28 mouse cellular contexts compared by ENCODE assay signal in the genomic region with DNA sequence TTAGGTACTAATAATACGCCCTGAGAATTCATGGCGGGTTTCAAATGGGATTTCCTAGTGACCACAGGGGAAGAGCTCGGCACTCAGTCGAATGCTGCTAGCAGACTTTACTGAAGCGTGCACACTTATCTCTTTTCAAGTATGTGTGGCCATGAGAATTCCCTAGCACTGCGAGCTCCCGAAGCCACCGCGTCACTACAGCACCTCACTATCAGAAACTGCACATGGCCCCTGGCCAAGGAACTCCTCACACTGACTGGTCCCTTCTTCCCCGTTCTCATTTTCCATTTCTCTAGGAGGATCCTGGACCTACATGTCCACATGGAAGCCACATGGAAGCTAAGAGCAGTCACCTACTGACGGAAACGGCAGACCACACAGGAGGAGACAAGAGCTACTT. TPM values are rescaled to one million over a fixed set of nuclear protein-coding genes. Genes with fewer than 3 reads are reported as not detected.
DNase-seq lines count a peak whose midpoint lies in the region; ATAC-seq and TF ChIP-seq lines count a peak whose summit lies in the region.
"Had no signal": no experiment of that assay in that cellular context is flagged by ENCODE, and none has a peak within 500 bp of the region (broad histone marks: within the 10 kb centered on the region; RNA-seq: fewer than 3 reads in every experiment).

No protein-coding gene starts in this region.

- TF ChIP-seq CTCF in heart, postnatal 0 days (IDR thresholded peaks at IDR 0.05; ENCODE audit: low read depth), result no peak
- no peak for TF ChIP-seq CTCF in liver, adult 2 months (IDR thresholded peaks at IDR 0.05; ENCODE audit: low read depth, low read length)

- WGBS in heart, embryonic 10.5 days, result 60% methylated on average over 12 of the region's 12 CpGs
- WGBS in heart, embryonic 14.5 days, result 28% methylated on average over 12 of the region's 12 CpGs
- 52% methylated on average over 12 of the region's 12 CpGs for WGBS in heart, embryonic 11.5 days (ENCODE audit: insufficient replicate concordance)
- 30% methylated on average over 12 of the region's 12 CpGs for WGBS in heart, postnatal 0 days
- 94% methylated on average over 12 of the region's 12 CpGs for WGBS in liver, adult 2 months
- WGBS in liver, embryonic 12.5 days (ENCODE audit: insufficient replicate concordance), result 78% methylated on average over 12 of the region's 12 CpGs

- 0 out of 2 replicates have a peak, but pooled peaks have one; percentile 43 for ATAC-seq in heart, embryonic 14.5 days (ENCODE audit: insufficient number of reproducible peaks, insufficient read depth, low FRiP score, low read depth)
- no peak; the same call in 1 of the 2 replicates for ATAC-seq in heart, embryonic 11.5 days (replicated peaks; ENCODE audit: insufficient number of reproducible peaks, low FRiP score, low TSS enrichment)
- peak; percentile 84 for ATAC-seq in heart, postnatal 0 days (ENCODE audit: insufficient read depth, low read depth)
- ATAC-seq in liver, embryonic 12.5 days, result no peak
- ATAC-seq: activated CD4-positive, CD25-positive, alpha-beta regulatory T cell, adult 4 months; forebrain, embryonic 15.5 days; hindbrain, embryonic 16.5 days; intestine, embryonic 15.5 days had no signal

- no peak for TF ChIP-seq EP300 in heart, postnatal 0 days (IDR thresholded peaks at IDR 0.05; ENCODE audit: low read depth)

- no peak overlapping the region for H3K4me3 ChIP-seq in heart, embryonic 10.5 days
- H3K4me3 ChIP-seq in heart, embryonic 14.5 days (ENCODE audit: control insufficient read depth in 1 of 2, insufficient read depth in 1 of 2, low read depth in 1 of 2, low read length in 2 of 2), result no peak overlapping the region
- no peak overlapping the region for H3K4me3 ChIP-seq in heart, embryonic 11.5 days (ENCODE audit: low read depth, low read length)
- no peak overlapping the region for H3K4me3 ChIP-seq in heart, postnatal 0 days (ENCODE audit: low read depth, low read length)
- no peak overlapping the region for H3K4me3 ChIP-seq in liver, adult 2 months (ENCODE audit: insufficient read depth, low read depth, low read length)
- H3K4me3 ChIP-seq in liver, embryonic 12.5 days, result no peak overlapping the region
- H3K4me3 ChIP-seq: embryonic facial prominence, embryonic 10.5 days; embryonic facial prominence, embryonic 13.5 days; erythroblast, embryonic 14.5 days; forebrain, embryonic 12.5 days; forebrain, embryonic 15.5 days; hindbrain, embryonic 10.5 days; hindbrain, embryonic 13.5 days; intestine, embryonic 15.5 days had no signal

- DNase-seq in heart, embryonic 10.5 days (ENCODE audit: low spot score), result peak; percentile 81
- no peak for DNase-seq in heart, adult 9 months (ENCODE audit: low spot score in 2 of 2)
- DNase-seq in heart, postnatal 0 days (ENCODE audit: low spot score), result peak; percentile 84
- no peak for DNase-seq in heart, postnatal 14 days
- peak; percentile 15 for DNase-seq in liver, adult 2 months (ENCODE audit: extremely low read depth, low read depth, low spot score)
- DNase-seq: adrenal gland, adult 8-10 months; adrenal gland, postnatal 25 days; cerebellum, adult 11-12 months; cerebellum, adult 8-10 months; cerebellum, postnatal 10 days; cerebellum, postnatal 36 days; embryo, embryonic 11 days; gastrocnemius, postnatal 25 days; kidney, adult 11 months; kidney, adult 8-10 months had no signal

- peak overlapping the region; percentile 4; the same call in 1 of the 2 replicates for H3K4me2 ChIP-seq in heart, embryonic 14.5 days (ENCODE audit: low read length)
- no peak overlapping the region for H3K4me2 ChIP-seq in heart, embryonic 11.5 days
- H3K4me2 ChIP-seq in heart, postnatal 0 days (ENCODE audit: low read depth, low read length), result peak overlapping the region; percentile 11; the same call in 1 of the 2 replicates
- H3K4me2 ChIP-seq in liver, embryonic 12.5 days, result no peak overlapping the region
- H3K4me2 ChIP-seq: embryonic facial prominence, embryonic 13.5 days; forebrain, embryonic 12.5 days; forebrain, embryonic 15.5 days; hindbrain, embryonic 13.5 days; intestine, embryonic 15.5 days had no signal

- peaks cover 55% of the 10 kb centered on the region for H3K36me3 ChIP-seq in heart, embryonic 10.5 days
- H3K36me3 ChIP-seq in heart, embryonic 14.5 days (ENCODE audit: control insufficient read depth, insufficient read depth, low read length), result peaks cover 78% of the 10 kb centered on the region
- H3K36me3 ChIP-seq in heart, embryonic 11.5 days (ENCODE audit: control insufficient read depth, insufficient read depth, low read length), result peaks cover 18% of the 10 kb centered on the region
- peaks cover 77% of the 10 kb centered on the region for H3K36me3 ChIP-seq in heart, postnatal 0 days (replicated peaks; ENCODE audit: control insufficient read depth, insufficient read depth, low read length)
- peaks cover 81% of the 10 kb centered on the region for H3K36me3 ChIP-seq in liver, adult 2 months (ENCODE audit: control insufficient read depth, insufficient read depth, low read length)
- peaks cover 83% of the 10 kb centered on the region for H3K36me3 ChIP-seq in liver, embryonic 12.5 days

- no peak for TF ChIP-seq POLR2A in liver, adult 2 months (IDR thresholded peaks at IDR 0.05; ENCODE audit: extremely low read depth, insufficient read depth, low read length)

- no peaks in the 10 kb centered on the region for H3K27me3 ChIP-seq in heart, embryonic 10.5 days (ENCODE audit: insufficient read depth, poor library complexity, severe bottlenecking)
- no peaks in the 10 kb centered on the region for H3K27me3 ChIP-seq in heart, embryonic 14.5 days (ENCODE audit: control insufficient read depth, insufficient read depth, low read length)
- H3K27me3 ChIP-seq in heart, embryonic 11.5 days (ENCODE audit: control insufficient read depth, insufficient read depth, low read length), result no peaks in the 10 kb centered on the region
- H3K27me3 ChIP-seq in heart, postnatal 0 days (ENCODE audit: control insufficient read depth, insufficient read depth, low read length), result no peaks in the 10 kb centered on the region
- H3K27me3 ChIP-seq in liver, adult 2 months (ENCODE audit: control insufficient read depth, insufficient read depth, low read length), result peaks cover 3% of the 10 kb centered on the region; the same call in 1 of the 2 replicates
- H3K27me3 ChIP-seq in liver, embryonic 12.5 days (replicated peaks), result no peaks in the 10 kb centered on the region
- H3K27me3 ChIP-seq: embryonic facial prominence, embryonic 13.5 days; forebrain, embryonic 12.5 days; forebrain, embryonic 15.5 days; hindbrain, embryonic 13.5 days; intestine, embryonic 15.5 days had no signal

- H3K4me1 ChIP-seq in heart, embryonic 10.5 days, result peaks cover 20% of the 10 kb centered on the region; the same call in 1 of the 2 replicates
- H3K4me1 ChIP-seq in heart, embryonic 14.5 days (ENCODE audit: control insufficient read depth in 2 of 2, insufficient read depth in 2 of 2, low read length in 2 of 2), result peaks cover 9 to 12% of the 10 kb centered on the region in 2 experiments; a peak in 3 of 4 replicates
- H3K4me1 ChIP-seq in heart, embryonic 11.5 days (ENCODE audit: control insufficient read depth, insufficient read depth, low read length), result peaks cover 10% of the 10 kb centered on the region; the same call in 1 of the 2 replicates
- H3K4me1 ChIP-seq in heart, postnatal 0 days (ENCODE audit: control insufficient read depth, insufficient read depth), result peaks cover 7% of the 10 kb centered on the region; the same call in 1 of the 2 replicates
- H3K4me1 ChIP-seq in liver, adult 2 months (ENCODE audit: control insufficient read depth, insufficient read depth, low read length), result no peaks in the 10 kb centered on the region
- 0 out of 2 replicates have a peak, but pooled peaks cover 5% of the 10 kb centered on the region for H3K4me1 ChIP-seq in liver, embryonic 12.5 days
- H3K4me1 ChIP-seq: embryonic facial prominence, embryonic 10.5 days; embryonic facial prominence, embryonic 13.5 days; forebrain, embryonic 12.5 days; forebrain, embryonic 15.5 days; hindbrain, embryonic 10.5 days; hindbrain, embryonic 13.5 days; intestine, embryonic 15.5 days had no signal

- peak overlapping the region; percentile 39; the same call in 1 of the 2 replicates for H3K27ac ChIP-seq in heart, embryonic 10.5 days
- peak overlapping the region in 1 of 2 experiments; percentile 4; a peak in 1 of 4 replicates for H3K27ac ChIP-seq in heart, embryonic 14.5 days (replicated peaks in 1 of 2; ENCODE audit: control insufficient read depth in 1 of 2, insufficient read depth in 1 of 2, low read depth in 2 of 2, low read length in 2 of 2)
- no peak overlapping the region for H3K27ac ChIP-seq in heart, embryonic 11.5 days (ENCODE audit: low read depth, low read length)
- no peak overlapping the region for H3K27ac ChIP-seq in heart, postnatal 0 days (ENCODE audit: low read depth)
- no peak overlapping the region for H3K27ac ChIP-seq in liver, adult 2 months (replicated peaks; ENCODE audit: insufficient read depth, low read depth, low read length)
- H3K27ac ChIP-seq in liver, embryonic 12.5 days, result no peak overlapping the region
- H3K27ac ChIP-seq: embryonic facial prominence, embryonic 10.5 days; embryonic facial prominence, embryonic 13.5 days; forebrain, embryonic 12.5 days; forebrain, embryonic 15.5 days; hindbrain, embryonic 10.5 days; hindbrain, embryonic 13.5 days; intestine, embryonic 15.5 days had no signal

- no peaks in the 10 kb centered on the region; the same call in 1 of the 2 replicates for H3K79me2 ChIP-seq in liver, adult 2 months (ENCODE audit: control insufficient read depth, insufficient read depth, low read length)

- no peak overlapping the region for H3K9ac ChIP-seq in heart, embryonic 14.5 days (ENCODE audit: low read length)
- no peak overlapping the region for H3K9ac ChIP-seq in heart, embryonic 11.5 days (ENCODE audit: low read depth, low read length)
- no peak overlapping the region for H3K9ac ChIP-seq in heart, postnatal 0 days (replicated peaks; ENCODE audit: low read depth, low read length)
- H3K9ac ChIP-seq in liver, adult 2 months (ENCODE audit: low read depth, low read length), result no peak overlapping the region
- no peak overlapping the region for H3K9ac ChIP-seq in liver, embryonic 12.5 days
- H3K9ac ChIP-seq: embryonic facial prominence, embryonic 13.5 days; forebrain, embryonic 12.5 days; forebrain, embryonic 15.5 days; hindbrain, embryonic 13.5 days; intestine, embryonic 15.5 days had no signal

- intact Hi-C loops in heart, postnatal 14 days (cut with DNase I), result no loop called here

- no peaks in the 10 kb centered on the region for H3K9me3 ChIP-seq in heart, embryonic 10.5 days
- H3K9me3 ChIP-seq in heart, embryonic 14.5 days (ENCODE audit: control insufficient read depth, low read length), result no peaks in the 10 kb centered on the region
- H3K9me3 ChIP-seq in heart, embryonic 11.5 days (replicated peaks; ENCODE audit: control insufficient read depth, low read length), result no peaks in the 10 kb centered on the region
- no peaks in the 10 kb centered on the region for H3K9me3 ChIP-seq in heart, postnatal 0 days (replicated peaks; ENCODE audit: control insufficient read depth, low read length)
- H3K9me3 ChIP-seq in liver, embryonic 12.5 days (replicated peaks), result no peaks in the 10 kb centered on the region
- H3K9me3 ChIP-seq: embryonic facial prominence, embryonic 10.5 days; embryonic facial prominence, embryonic 13.5 days; forebrain, embryonic 12.5 days; forebrain, embryonic 15.5 days; hindbrain, embryonic 10.5 days; hindbrain, embryonic 13.5 days; intestine, embryonic 15.5 days had no signal

RNA-seq across cellular contexts. Expression of gene Aldh3a2, which starts 14.5 kb away (rescaled TPM):
- 26.3 and 29.1 TPM in 2 replicates for polyA plus RNA-seq in heart, embryonic 10.5 days (2016; fragmentation: Nextera tagmentation; extraction: Ambion mirVana)
- 35.7 and 43.8 TPM in 2 replicates for polyA plus RNA-seq in heart, embryonic 14.5 days (2014; fragmentation: Nextera tagmentation; extraction: Ambion mirVana)
- polyA plus RNA-seq in heart, embryonic 11.5 days (2014; fragmentation: Nextera tagmentation; extraction: Ambion mirVana), result 26.1 and 33.5 TPM in 2 replicates
- 36.0 and 48.9 TPM in 2 replicates for total RNA-seq in heart, postnatal 0 days (2014; rRNA removed; ENCODE audit: low replicate concordance)
- 28.6 and 29.1 TPM in 2 replicates for polyA plus RNA-seq in heart, postnatal 0 days (2015; fragmentation: Nextera tagmentation; extraction: Ambion mirVana)
- 10 to 100 TPM; 37.3 to 38.4 TPM for total RNA-seq in heart, postnatal 14 days (2021)
- 229 and 294 TPM in 2 replicates for total RNA-seq in liver, adult 2 months (2014; rRNA removed)
- 251 and 399 TPM in 2 replicates for polyA plus RNA-seq in liver, adult 2 months (2012; rRNA removed)
- polyA plus RNA-seq in liver, embryonic 12.5 days (2016; fragmentation: Nextera tagmentation; extraction: Ambion mirVana), result 19.5 and 24.5 TPM in 2 replicates
- polyA plus RNA-seq: erythroblast, embryonic 14.5 days had no signal

RNA-seq across cellular contexts. Expression of gene Aldh3a1, which starts 45.5 kb away (rescaled TPM):
- not detected in 2 replicates for polyA plus RNA-seq in heart, embryonic 10.5 days (2016; fragmentation: Nextera tagmentation; extraction: Ambion mirVana)
- 0.45 and 0.53 TPM in 2 replicates for polyA plus RNA-seq in heart, embryonic 14.5 days (2014; fragmentation: Nextera tagmentation; extraction: Ambion mirVana)
- not detected in 2 replicates for polyA plus RNA-seq in heart, embryonic 11.5 days (2014; fragmentation: Nextera tagmentation; extraction: Ambion mirVana)
- total RNA-seq in heart, postnatal 0 days (2014; rRNA removed; ENCODE audit: low replicate concordance), result 0.19 TPM in 1 of 2 replicates, not detected in the other
- polyA plus RNA-seq in heart, postnatal 0 days (2015; fragmentation: Nextera tagmentation; extraction: Ambion mirVana), result 0.42 and 0.56 TPM in 2 replicates
- total RNA-seq in heart, postnatal 14 days (2021), result 1 to 10 TPM in 1 of 2 experiments, under 1 TPM in 1; 0.41 to 2.2 TPM
- 0.20 TPM in 1 of 2 replicates, not detected in the other for total RNA-seq in liver, adult 2 months (2014; rRNA removed)
- polyA plus RNA-seq in liver, adult 2 months (2012; rRNA removed), result 0.05 TPM in 1 of 2 replicates, not detected in the other
- 0.07 TPM in 1 of 2 replicates, not detected in the other for polyA plus RNA-seq in liver, embryonic 12.5 days (2016; fragmentation: Nextera tagmentation; extraction: Ambion mirVana)
- polyA plus RNA-seq: activated CD4-positive, CD25-positive, alpha-beta regulatory T cell, adult 4 months; embryonic facial prominence, embryonic 10.5 days; erythroblast, embryonic 14.5 days; forebrain, embryonic 12.5 days; hindbrain, embryonic 10.5 days; hindbrain, embryonic 13.5 days; intestine, embryonic 15.5 days had no signal

Comparison
In these comparisons a context has a peak if more than half of its experiments do, and no peak if none do; other contexts are left out.
1. DNase-seq: peak in heart, embryonic 10.5 days (single experiment), heart, postnatal 0 days (single experiment) and liver, adult 2 months (single experiment); none in heart, adult 9 months (0 of 2) and heart, postnatal 14 days (0 of 2).
2. ATAC-seq: peak in heart, embryonic 14.5 days (single experiment) and heart, postnatal 0 days (single experiment); none in heart, embryonic 11.5 days (single experiment) and liver, embryonic 12.5 days (single experiment).
3. H3K4me2 ChIP-seq: peak in heart, embryonic 14.5 days (single experiment) and heart, postnatal 0 days (single experiment); none in heart, embryonic 11.5 days (single experiment) and liver, embryonic 12.5 days (single experiment).